8 mouse cellular contexts compared by ENCODE assay signal in genomic region chr11:103028176-103028891, GRCm38 (mm10). TPM values are rescaled to one million over a fixed set of nuclear protein-coding genes. Genes with fewer than 3 reads are reported as not detected.
DNase-seq lines count a peak whose midpoint lies in the region; ATAC-seq lines count a peak whose summit lies in the region.

Gene Nmt1 (plus strand): TSS chr11:103028190.
Gene Dcakd (minus strand): TSS chr11:103028333.

- peak; percentile 95 for DNase-seq in T-cell, adult 2 months (ENCODE audit: low spot score)
- DNase-seq in cerebellum, postnatal 36 days, result peak; percentile 91 to 94
- peak; percentile 96 to 97 for DNase-seq in frontal cortex, postnatal 36 days (ENCODE audit: low spot score in 2 of 2)
- DNase-seq in left cerebral cortex, adult 11 months (ENCODE audit: low spot score), result peak; percentile 96
- DNase-seq in lung, postnatal 4 days, result peak; percentile 93 to 97
- peak; percentile 96 for DNase-seq in retina, postnatal 7 days (ENCODE audit: low read depth, low spot score)
- peak; percentile 90 for DNase-seq in urinary bladder, adult 2 months (ENCODE audit: low spot score)

- H3K4me3 ChIP-seq in hindbrain, embryonic 15.5 days, result peak within 1 kb of the TSS; percentile 85

- H3K9ac ChIP-seq in hindbrain, embryonic 15.5 days, result peak within 1 kb of the TSS; percentile 71

- peak within 1 kb of the TSS; percentile 91 for H3K27ac ChIP-seq in hindbrain, embryonic 15.5 days (replicated peaks)

- no peaks in the 10 kb centered on the region for H3K9me3 ChIP-seq in hindbrain, embryonic 15.5 days

- H3K4me2 ChIP-seq in hindbrain, embryonic 15.5 days, result peak within 1 kb of the TSS; percentile 77

- H3K27me3 ChIP-seq in hindbrain, embryonic 15.5 days, result no peaks in the 10 kb centered on the region

- ATAC-seq in hindbrain, embryonic 15.5 days (ENCODE audit: low FRiP score, low read depth), result peak; percentile 99

- WGBS in hindbrain, embryonic 15.5 days, result under 1% methylated on average over 36 of the region's 36 CpGs

- H3K36me3 ChIP-seq in hindbrain, embryonic 15.5 days, result no peaks in the 10 kb centered on the region; the same call in 1 of the 2 replicates

- peaks cover 34% of the 10 kb centered on the region for H3K4me1 ChIP-seq in hindbrain, embryonic 15.5 days (replicated peaks)

RNA-seq across cellular contexts. Expression of gene Nmt1, which starts in this region (rescaled TPM):
- 32.4 and 34.7 TPM in 2 replicates for polyA plus RNA-seq in hindbrain, embryonic 15.5 days (2015; fragmentation: Nextera tagmentation; extraction: Ambion mirVana)
- polyA plus RNA-seq in urinary bladder, adult 2 months (2012; rRNA removed), result 53.5 and 57.6 TPM in 2 replicates

RNA-seq across cellular contexts. Expression of gene Dcakd, which starts in this region (rescaled TPM):
- 152 and 194 TPM in 2 replicates for polyA plus RNA-seq in hindbrain, embryonic 15.5 days (2015; fragmentation: Nextera tagmentation; extraction: Ambion mirVana)
- 42.8 and 43.1 TPM in 2 replicates for polyA plus RNA-seq in urinary bladder, adult 2 months (2012; rRNA removed)

Comparison
In these comparisons a context has a peak if more than half of its experiments do, and no peak if none do; other contexts are left out.
1. Peak in every context shown above with its lines: DNase-seq, ATAC-seq, H3K4me3 ChIP-seq and H3K27ac ChIP-seq.